Mouse (Mus musculus) gastrocnemius, postnatal 36 days (tissue): Measurements from ENCODE around the gene Esrrg. TPM values are rescaled to one million over a fixed set of nuclear protein-coding genes. Genes with fewer than 3 reads are reported as not detected.

Experiments used
- DNase-seq, 2 experiments: peaks; one replicate each; pipeline ENCODE4 v3.0.0; 2022
- intact Hi-C: fragments of 180-260 bp; cut with DNase I; formaldehyde crosslinking; loops from one replicate; pipeline ENCODE4 v1.15.1; 2025
- total RNA-seq, 2 experiments: library from RNA; stranded (reverse); gene quantifications; 2 replicates each; pipeline ENCODE4 v1.2.3; 2021

The Esrrg gene
- total RNA-seq, 2 experiments from 2014 or later, result 18.5 to 30.4 TPM

GRCm38 (mm10) chr1:187964829-187965760, 356.5 kb downstream of the Esrrg start:
- DNase-seq, result no peak
- intact Hi-C loops, result no loop called here

GRCm38 (mm10) chr1:187965921-187966320, 357.3 kb downstream of the Esrrg start:
- intact Hi-C loops, result no loop called here
- no peak for DNase-seq

GRCm38 (mm10) chr1:187968379-187968778, 359.8 kb downstream of the Esrrg start:
- intact Hi-C loops, result no loop called here
- DNase-seq, result no peak

- DNase-seq, result no peak
- intact Hi-C loops, result no loop called here
These were observed 360.9 kb downstream of the Esrrg start for GRCm38 (mm10) chr1:187969491-187969890.

GRCm38 (mm10) chr1:187974396-187974795, 365.8 kb downstream of the Esrrg start:
- intact Hi-C loops, result loop anchor here (5.0 to 10.0 kb wide), 2 partner anchors 310 to 522 kb away; no protein-coding TSS in a partner anchor
- peak in 1 of 2 experiments; percentile 11 for DNase-seq

- intact Hi-C loops, result loop anchor here (10.0 kb wide), 1 partner anchor 311 kb away; no protein-coding TSS in a partner anchor
- no peak for DNase-seq
These were observed 367.1 kb downstream of the Esrrg start for GRCm38 (mm10) chr1:187975465-187976352.

GRCm38 (mm10) chr1:187976353-187976730, 367.8 kb downstream of the Esrrg start:
- intact Hi-C loops, result loop anchor here (10.0 kb wide), 1 partner anchor 312 kb away; no protein-coding TSS in a partner anchor
- DNase-seq, result no peak

- no peak for DNase-seq
- intact Hi-C loops, result no loop called here
These were observed 372.4 kb downstream of the Esrrg start for GRCm38 (mm10) chr1:187981028-187981427.

- intact Hi-C loops, result no loop called here
These were observed 374.6 kb downstream of the Esrrg start for GRCm38 (mm10) chr1:187983177-187983576.

GRCm38 (mm10) chr1:187990161-187990560, 381.6 kb downstream of the Esrrg start:
- intact Hi-C loops, result no loop called here
- no peak for DNase-seq

More at GRCm38 (mm10) chr1:187983177-187983576, 374.6 kb downstream of the Esrrg start:
- no peak for DNase-seq

- intact Hi-C loops, result no loop called here
These were observed 389.2 kb downstream of the Esrrg start for GRCm38 (mm10) chr1:187997584-187998338.

GRCm38 (mm10) chr1:187999121-187999520, 390.5 kb downstream of the Esrrg start:
- no peak for DNase-seq
- intact Hi-C loops, result no loop called here

More at GRCm38 (mm10) chr1:187997584-187998338, 389.2 kb downstream of the Esrrg start:
- DNase-seq, result peak; percentile 23 to 36

- no peak for DNase-seq
- intact Hi-C loops, result no loop called here
These were observed 391.6 kb downstream of the Esrrg start for GRCm38 (mm10) chr1:188000189-188000588.

GRCm38 (mm10) chr1:188006820-188007491, 398.4 kb downstream of the Esrrg start:
- intact Hi-C loops, result no loop called here
- no peak for DNase-seq

- intact Hi-C loops, result no loop called here
- no peak for DNase-seq
These were observed 399.9 kb downstream of the Esrrg start for GRCm38 (mm10) chr1:188008476-188008875.

GRCm38 (mm10) chr1:188009868-188010267, 401.3 kb downstream of the Esrrg start:
- intact Hi-C loops, result no loop called here
- DNase-seq, result no peak

- intact Hi-C loops, result no loop called here
- DNase-seq, result no peak
These were observed 402.3 kb downstream of the Esrrg start for GRCm38 (mm10) chr1:188010860-188011259.

GRCm38 (mm10) chr1:188014411-188014810, 405.8 kb downstream of the Esrrg start:
- DNase-seq, result no peak
- intact Hi-C loops, result no loop called here
